Mouse (Mus musculus) C2C12 (cell line): ENCODE measurements around the gene Cpm.

Experiments
- CTCF ChIP-seq: IDR thresholded peaks from one replicate; pipeline ENCODE4 v1.5.1; 2011; ENCODE audit not compliant: control insufficient read depth, insufficient read depth, insufficient read length
- FOSL1 ChIP-seq: IDR thresholded peaks from one replicate; pipeline ENCODE4 v1.8.0; 2011; ENCODE audit warnings: mild to moderate bottlenecking, low read length; ENCODE audit not compliant: poor library complexity, insufficient read depth, severe bottlenecking
- MAX ChIP-seq: IDR thresholded peaks from one replicate; pipeline ENCODE4 v1.6.1; 2011; ENCODE audit warnings: mild to moderate bottlenecking, control low read depth
- MYOD1 ChIP-seq: IDR thresholded peaks from one replicate; pipeline ENCODE4 v1.6.1; 2011; ENCODE audit warnings: low read depth; ENCODE audit not compliant: control insufficient read depth, insufficient read length
- MYOG ChIP-seq: IDR thresholded peaks from one replicate; pipeline ENCODE4 v1.6.1; 2011; ENCODE audit not compliant: control insufficient read depth, insufficient read length; ENCODE audit errors: extremely low read depth
- USF1 ChIP-seq: IDR thresholded peaks from one replicate; pipeline ENCODE4 v1.6.1; 2011; ENCODE audit warnings: low read depth, mild to moderate bottlenecking, control low read depth, moderate library complexity

DNA sequence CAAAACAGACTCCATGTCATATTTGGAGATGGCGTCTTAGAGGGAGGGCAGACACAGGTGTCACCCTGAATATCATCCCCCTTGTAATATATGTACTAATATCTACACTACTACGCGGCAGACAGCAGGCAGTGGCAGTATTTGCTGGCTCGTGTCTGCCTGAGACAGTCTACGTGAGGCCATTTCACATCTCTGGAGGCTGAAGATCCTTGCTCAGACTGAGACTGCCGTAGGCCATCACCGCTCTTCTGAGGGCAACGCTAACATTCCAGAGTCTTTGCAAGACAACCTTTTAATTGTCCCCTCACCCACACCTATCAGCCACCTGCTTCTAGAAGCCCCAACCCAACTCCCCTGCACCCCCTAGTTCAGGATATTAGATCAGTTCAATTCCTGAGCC, 84.2 kb downstream of the Cpm start:
- TF ChIP-seq USF1 (no peak), CTCF (no peak), MYOG (no peak), MYOD1 (no peak), MAX (no peak), FOSL1 (no peak)
